Mouse (Mus musculus) kidney, embryonic 15.5 days (tissue): ENCODE data around the gene Clcn3. TPM values are rescaled to one million over a fixed set of nuclear protein-coding genes. Genes with fewer than 3 reads are reported as not detected.

Experiments used
- ATAC-seq: fragments of 200-750 bp; cut with Nextera tagmentation; replicated peaks from 2 replicates; pipeline ENCODE4 v1.8.0; 2017; ENCODE audit warnings: moderate TSS enrichment; ENCODE audit not compliant: low FRiP score
- H3K27ac ChIP-seq: fragments of 300-500 bp; sonication (generic); 2 replicates; pipeline ENCODE4 v1.5.1; 2015; ENCODE audit warnings: mild to moderate bottlenecking, inconsistent platforms
- H3K27me3 ChIP-seq: fragments of 300-500 bp; sonication (generic); 2 replicates; pipeline ENCODE4 v1.6.1; 2015; ENCODE audit warnings: inconsistent platforms
- H3K36me3 ChIP-seq: fragments of 300-500 bp; sonication (generic); 2 replicates; pipeline ENCODE4 v1.6.1; 2015; ENCODE audit warnings: inconsistent platforms
- H3K4me1 ChIP-seq: fragments of 300-500 bp; sonication (generic); 2 replicates; pipeline ENCODE4 v1.6.1; 2015; ENCODE audit warnings: inconsistent platforms
- H3K4me2 ChIP-seq: fragments of 300-500 bp; sonication (generic); 2 replicates; pipeline ENCODE4 v1.6.1; 2015; ENCODE audit warnings: moderate library complexity, mild to moderate bottlenecking, inconsistent platforms
- H3K4me3 ChIP-seq: fragments of 300-500 bp; sonication (generic); replicated peaks from 2 replicates; pipeline ENCODE4 v1.5.1; 2015; ENCODE audit warnings: mild to moderate bottlenecking, inconsistent platforms
- H3K9ac ChIP-seq: fragments of 300-500 bp; sonication (generic); 2 replicates; pipeline ENCODE4 v1.6.1; 2015; ENCODE audit warnings: mild to moderate bottlenecking, inconsistent platforms
- H3K9me3 ChIP-seq: fragments of 300-500 bp; sonication (generic); replicated peaks from 2 replicates; pipeline ENCODE4 v1.6.1; 2016; ENCODE audit warnings: inconsistent platforms
- WGBS: fragments of 180-500 bp; shearing (Covaris S2); methylation state at CpG from one replicate; pipeline ENCODE4 v1.1.7; 2015; ENCODE audit warnings: mixed read lengths; 5-methylcytosine and 5-hydroxymethylcytosine counted together
- polyA plus RNA-seq: library from polyadenylated mRNA; unstranded; fragments of >200 nt; fragmentation: Nextera tagmentation; extraction: Ambion mirVana; gene quantifications from 2 replicates; pipeline ENCODE4 v1.2.1, GENCODE M21; 2015

Gene Clcn3
- polyA plus RNA-seq, 1 experiment from 2014 or later = 26.5 TPM

- WGBS = 73% methylated on average over 2 of the region's 2 CpGs
- Histone ChIP-seq H3K4me1 (peaks cover 4% of the 10 kb centered on the region; the same call in 1 of the 2 replicates), H3K4me2 (no peak overlapping the region), H3K4me3 (no peak overlapping the region), H3K27me3 (no peaks in the 10 kb centered on the region), H3K36me3 (no peaks in the 10 kb centered on the region), H3K9ac (no peak overlapping the region), H3K9me3 (no peaks in the 10 kb centered on the region), H3K27ac (no peak overlapping the region)
- ATAC-seq = no peak
Measured at GRCm38 (mm10) chr8:60973448-60973847, 9.7 kb downstream of the Clcn3 start.

- Histone ChIP-seq H3K4me2 (no peak overlapping the region), H3K27ac (no peak overlapping the region), H3K9ac (no peak overlapping the region), H3K27me3 (no peaks in the 10 kb centered on the region), H3K36me3 (no peaks in the 10 kb centered on the region), H3K4me1 (peaks cover 4% of the 10 kb centered on the region; the same call in 1 of the 2 replicates), H3K4me3 (no peak overlapping the region), H3K9me3 (no peaks in the 10 kb centered on the region)
- ATAC-seq = no peak
- 67% methylated on average over 4 of the region's 4 CpGs for WGBS
Measured at GRCm38 (mm10) chr8:60971808-60972207, 11.3 kb downstream of the Clcn3 start.

- H3K27me3 ChIP-seq = no peaks in the 10 kb centered on the region
- no peak overlapping the region for H3K4me2 ChIP-seq
- peaks cover 4% of the 10 kb centered on the region; the same call in 1 of the 2 replicates for H3K4me1 ChIP-seq
- H3K9me3 ChIP-seq = no peaks in the 10 kb centered on the region
- ATAC-seq = no peak; the same call in 1 of the 2 replicates
- no peak overlapping the region for H3K9ac ChIP-seq
- H3K36me3 ChIP-seq = no peaks in the 10 kb centered on the region
- no peak overlapping the region for H3K27ac ChIP-seq
- H3K4me3 ChIP-seq = no peak overlapping the region
- 35% methylated on average over 2 of the region's 2 CpGs for WGBS
Measured at GRCm38 (mm10) chr8:60969091-60969490, 14.0 kb downstream of the Clcn3 start.

- no peaks in the 10 kb centered on the region for H3K27me3 ChIP-seq
- no peak overlapping the region for H3K4me3 ChIP-seq
- no peak overlapping the region for H3K9ac ChIP-seq
- H3K9me3 ChIP-seq = no peaks in the 10 kb centered on the region
- H3K36me3 ChIP-seq = no peaks in the 10 kb centered on the region
- peaks cover 4% of the 10 kb centered on the region; the same call in 1 of the 2 replicates for H3K4me1 ChIP-seq
- WGBS = 46% methylated on average over 3 of the region's 3 CpGs
- no peak for ATAC-seq
- H3K27ac ChIP-seq = no peak overlapping the region
- H3K4me2 ChIP-seq = no peak overlapping the region
Measured at GRCm38 (mm10) chr8:60965741-60966140, 17.4 kb downstream of the Clcn3 start.

GRCm38 (mm10) chr8:60965306-60965705 is 17.8 kb downstream of the Clcn3 start:
- ATAC-seq = no peak
- Histone ChIP-seq H3K4me2 (no peak overlapping the region), H3K36me3 (no peaks in the 10 kb centered on the region), H3K9ac (no peak overlapping the region), H3K4me3 (no peak overlapping the region), H3K27ac (no peak overlapping the region), H3K27me3 (no peaks in the 10 kb centered on the region), H3K9me3 (no peaks in the 10 kb centered on the region), H3K4me1 (peaks cover 4% of the 10 kb centered on the region; the same call in 1 of the 2 replicates)
- WGBS = 51% methylated on average over 6 of the region's 6 CpGs

GRCm38 (mm10) chr8:60964518-60964917 is 18.6 kb downstream of the Clcn3 start:
- 81% methylated on average over 4 of the region's 4 CpGs for WGBS
- no peaks in the 10 kb centered on the region for H3K9me3 ChIP-seq
- no peaks in the 10 kb centered on the region for H3K27me3 ChIP-seq

GRCm38 (mm10) chr8:60963931-60964330 is 19.2 kb downstream of the Clcn3 start:
- no peaks in the 10 kb centered on the region for H3K36me3 ChIP-seq
- no peak overlapping the region for H3K4me3 ChIP-seq
- peaks cover under 1% of the 10 kb centered on the region; the same call in 1 of the 2 replicates for H3K4me1 ChIP-seq
- H3K9me3 ChIP-seq = no peaks in the 10 kb centered on the region
- no peak overlapping the region for H3K27ac ChIP-seq
- WGBS = 88% methylated on average over 2 of the region's 2 CpGs
- no peak for ATAC-seq
- H3K4me2 ChIP-seq = no peak overlapping the region
- no peaks in the 10 kb centered on the region for H3K27me3 ChIP-seq
- no peak overlapping the region for H3K9ac ChIP-seq

More at GRCm38 (mm10) chr8:60964518-60964917, 18.6 kb downstream of the Clcn3 start:
- no peaks in the 10 kb centered on the region for H3K36me3 ChIP-seq
- no peak overlapping the region for H3K4me3 ChIP-seq
- no peak for ATAC-seq
- no peak overlapping the region for H3K4me2 ChIP-seq
- H3K9ac ChIP-seq = no peak overlapping the region
- H3K27ac ChIP-seq = no peak overlapping the region
- peaks cover 4% of the 10 kb centered on the region; the same call in 1 of the 2 replicates for H3K4me1 ChIP-seq

- H3K27me3 ChIP-seq = no peaks in the 10 kb centered on the region
- H3K9me3 ChIP-seq = no peaks in the 10 kb centered on the region
- no peak for ATAC-seq
- no peak overlapping the region for H3K4me3 ChIP-seq
- no peaks in the 10 kb centered on the region for H3K36me3 ChIP-seq
- no peak overlapping the region for H3K27ac ChIP-seq
- 76% methylated on average over 3 of the region's 3 CpGs for WGBS
- H3K9ac ChIP-seq = no peak overlapping the region
- H3K4me2 ChIP-seq = no peak overlapping the region
- no peaks in the 10 kb centered on the region for H3K4me1 ChIP-seq
Measured at GRCm38 (mm10) chr8:60962763-60963162, 20.3 kb downstream of the Clcn3 start.

- ATAC-seq = peak; percentile 30; the same call in 1 of the 2 replicates
- no peak overlapping the region for H3K4me2 ChIP-seq
- no peak overlapping the region for H3K4me3 ChIP-seq
- H3K4me1 ChIP-seq = peaks cover 3% of the 10 kb centered on the region; the same call in 1 of the 2 replicates
- no peaks in the 10 kb centered on the region for H3K36me3 ChIP-seq
- no peak overlapping the region for H3K9ac ChIP-seq
- H3K27ac ChIP-seq = no peak overlapping the region
- 86% methylated on average over 7 of the region's 7 CpGs for WGBS
- no peaks in the 10 kb centered on the region for H3K27me3 ChIP-seq
- H3K9me3 ChIP-seq = no peaks in the 10 kb centered on the region
Measured at GRCm38 (mm10) chr8:60956847-60957246, 26.3 kb downstream of the Clcn3 start.

- Histone ChIP-seq H3K9ac (peak overlapping the region; percentile 32), H3K4me2 (peak overlapping the region; percentile 60), H3K36me3 (no peaks in the 10 kb centered on the region), H3K4me3 (peak overlapping the region; percentile 37), H3K27ac (peak overlapping the region; percentile 78), H3K9me3 (no peaks in the 10 kb centered on the region), H3K27me3 (no peaks in the 10 kb centered on the region), H3K4me1 (peaks cover 3% of the 10 kb centered on the region; the same call in 1 of the 2 replicates)
- peak; percentile 97 for ATAC-seq
- WGBS = 4% methylated on average over 15 of the region's 15 CpGs
Measured at GRCm38 (mm10) chr8:60954281-60955014, 28.7 kb downstream of the Clcn3 start.

GRCm38 (mm10) chr8:60952803-60953202 is 30.3 kb downstream of the Clcn3 start:
- Histone ChIP-seq H3K4me2 (no peak overlapping the region), H3K36me3 (no peaks in the 10 kb centered on the region), H3K9me3 (no peaks in the 10 kb centered on the region), H3K4me1 (peaks cover 3% of the 10 kb centered on the region; the same call in 1 of the 2 replicates), H3K4me3 (no peak overlapping the region), H3K27ac (no peak overlapping the region), H3K27me3 (no peaks in the 10 kb centered on the region), H3K9ac (no peak overlapping the region)
- no peak for ATAC-seq
- WGBS = 67% methylated on average over 5 of the region's 5 CpGs

GRCm38 (mm10) chr8:60951757-60952156 is 31.3 kb downstream of the Clcn3 start:
- H3K36me3 ChIP-seq = no peaks in the 10 kb centered on the region
- WGBS = 97% methylated on average over 1 of the region's 1 CpGs
- H3K9me3 ChIP-seq = no peaks in the 10 kb centered on the region
- H3K4me3 ChIP-seq = no peak overlapping the region
- H3K4me2 ChIP-seq = no peak overlapping the region
- no peaks in the 10 kb centered on the region for H3K27me3 ChIP-seq
- ATAC-seq = no peak
- H3K9ac ChIP-seq = no peak overlapping the region
- H3K27ac ChIP-seq = no peak overlapping the region
- H3K4me1 ChIP-seq = peaks cover 3% of the 10 kb centered on the region; the same call in 1 of the 2 replicates
